Mouse (Mus musculus) erythroid progenitor cell, adult 5-6 weeks (primary cell): ENCODE measurements around the gene Spa17. TPM values are rescaled to one million over a fixed set of nuclear protein-coding genes. Genes with fewer than 3 reads are reported as not detected.
A peak's percentile ranks its signal among the peaks of the same experiment; 100 is the strongest.

ENCODE experiments used
- ATAC-seq: replicated peaks from 2 replicates; pipeline ENCODE4 v1.8.0; 2016; ENCODE audit warnings: moderate number of reproducible peaks, mild to moderate bottlenecking, moderate TSS enrichment, inconsistent platforms; ENCODE audit not compliant: poor library complexity, low FRiP score, severe bottlenecking
- total RNA-seq, 2 experiments: library from RNA; stranded (forward) in 1 of 2; stranded (reverse) in 1 of 2; fragments of 150-400 nt in 1 of 2; fragments of 186-747, 209-891 nt in 1 of 2; gene quantifications; 2 replicates each; pipeline versions ENCODE4 v1.2.3 to v1.2.4; 2015 to 2017; ENCODE audit warnings: low replicate concordance in 2 of 2

The Spa17 gene
- total RNA-seq (2015; ENCODE audit: low replicate concordance) (not detected in 2 replicates), total RNA-seq (2017; ENCODE audit: low replicate concordance) (11.6 TPM in 1 of 2 replicates, not detected in the other)

DNA sequence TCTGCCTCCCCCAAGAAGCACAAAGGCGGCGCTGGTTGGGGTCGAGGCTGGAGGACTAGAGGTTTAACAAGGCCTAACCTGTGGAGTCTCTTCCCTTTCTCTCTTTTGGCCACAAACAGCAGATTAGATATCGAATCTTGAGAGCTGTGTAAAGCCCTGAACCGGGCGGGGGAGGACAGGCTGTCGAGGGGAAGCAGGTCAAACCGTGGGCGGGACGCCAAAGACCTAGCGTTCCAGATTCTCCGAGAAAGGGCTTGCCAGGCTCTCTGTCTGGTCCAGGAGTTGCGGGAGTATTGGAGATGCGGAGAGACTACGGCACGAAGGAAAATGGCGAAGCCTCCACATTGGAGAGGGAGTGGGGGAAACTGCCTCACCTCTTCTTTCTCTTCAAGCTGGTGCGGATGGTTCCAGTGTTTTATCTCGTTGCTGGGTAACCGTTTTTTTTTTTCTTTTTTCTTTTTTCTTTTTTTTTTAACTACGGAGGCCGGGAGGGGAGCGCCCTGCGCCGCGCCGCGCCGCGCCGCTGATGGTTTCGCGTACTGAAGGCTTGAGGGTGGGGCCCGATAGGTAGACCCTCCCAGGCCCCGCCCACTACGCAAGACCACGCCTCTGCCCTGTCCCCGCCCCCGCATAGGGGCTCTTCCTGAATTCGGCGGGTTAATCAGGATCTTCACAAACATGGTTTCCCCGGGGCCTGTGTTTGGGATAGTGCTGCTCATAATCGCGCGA is at the start of gene Spa17:
TSS of gene Spa17 (minus strand) at position 541 of the 729 bp plus-strand sequence.
- peak; percentile 95 for ATAC-seq

DNA sequence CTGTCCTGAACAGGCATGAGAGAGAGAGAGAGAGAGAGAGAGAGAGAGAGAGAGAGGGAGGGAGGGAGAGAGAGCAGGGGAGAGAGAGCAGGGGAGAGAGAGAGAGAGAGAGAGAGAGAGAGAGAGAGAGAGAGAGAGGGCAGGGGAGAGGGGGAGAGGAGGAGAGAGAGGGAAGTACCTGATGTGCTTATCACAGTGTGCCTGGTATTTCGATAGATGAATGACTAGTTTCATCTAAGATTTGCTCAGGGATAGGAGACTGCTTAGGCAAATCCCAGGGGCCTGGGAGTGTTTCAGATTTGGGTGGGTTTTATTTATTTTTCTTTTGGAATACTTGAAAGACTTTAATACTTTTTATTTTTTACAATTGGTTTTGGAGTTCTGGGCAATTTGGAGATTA is 49.7 kb upstream of the Spa17 start:
- ATAC-seq = no peak

DNA sequence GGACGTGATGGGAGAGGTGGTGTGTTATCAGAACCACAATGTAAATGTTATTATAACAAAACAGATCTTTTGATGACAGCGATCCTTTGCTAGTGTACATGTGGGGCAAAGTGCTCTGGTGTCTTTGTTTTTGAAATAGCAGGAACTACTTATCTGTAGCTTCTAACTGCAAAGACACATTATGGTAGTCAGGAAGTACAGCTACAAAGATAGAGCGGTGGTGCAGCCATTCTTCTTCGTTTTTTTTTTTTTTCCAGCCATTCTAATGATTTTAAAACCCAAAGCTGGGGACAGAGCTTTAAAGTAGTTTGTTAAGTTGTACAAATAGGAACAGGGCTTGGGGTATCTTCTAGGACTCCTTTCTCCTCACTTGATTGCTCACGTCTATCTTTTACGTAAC is 45.9 kb upstream of the Spa17 start:
- no peak for ATAC-seq

DNA sequence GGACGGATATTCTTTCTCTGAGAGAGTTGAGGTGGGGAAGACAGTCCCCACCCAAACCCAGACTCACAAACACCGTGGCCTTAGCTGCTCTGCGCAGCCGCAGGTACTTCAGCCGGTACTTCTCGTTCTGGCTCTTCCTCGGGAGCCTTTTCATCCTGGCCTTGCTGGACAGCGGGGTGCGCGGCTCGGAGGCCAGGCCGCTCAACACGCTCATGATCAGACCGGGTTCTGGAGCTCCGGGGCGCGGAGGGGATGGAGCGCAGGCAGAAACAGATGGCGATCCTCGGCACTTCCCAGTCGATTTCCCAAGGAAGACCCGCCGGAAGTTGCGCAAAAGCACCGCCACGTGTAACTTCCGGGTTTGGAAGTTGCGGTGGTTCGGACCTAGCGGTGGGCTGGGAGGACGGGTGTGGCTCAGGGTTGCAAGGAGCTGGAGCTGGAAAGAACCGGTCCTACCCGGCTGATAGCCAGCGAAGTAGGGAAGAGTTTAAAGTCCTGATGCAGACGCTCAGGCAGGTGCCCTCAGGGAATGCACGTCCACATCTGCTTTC is 43.5 kb upstream of the Spa17 start, which contains the start of gene Tbrg1:
TSS of gene Tbrg1 (minus strand) at position 382 of the 551 bp plus-strand sequence.
- ATAC-seq = peak; percentile 90

DNA sequence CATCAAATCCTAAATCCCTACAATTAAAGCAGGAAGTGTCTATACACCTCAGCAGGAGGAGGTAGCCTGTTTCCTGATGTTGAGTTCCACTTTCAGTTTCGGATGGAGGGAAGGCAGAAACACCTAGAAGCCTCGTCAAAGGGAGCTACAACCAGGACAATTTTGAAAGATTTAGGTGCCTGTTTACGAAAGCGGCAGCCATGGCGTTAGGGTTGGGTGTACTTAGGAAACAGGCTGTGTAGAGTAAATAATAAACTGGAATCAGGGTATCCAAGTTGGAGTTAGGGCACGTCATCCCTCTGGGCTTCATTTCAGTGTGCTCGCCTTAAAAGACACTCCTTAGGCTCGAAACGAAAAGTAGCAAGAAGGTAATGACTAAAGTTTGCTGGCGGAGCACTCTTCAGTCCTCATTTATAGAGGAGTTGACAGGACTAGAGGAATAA is 42.9 kb upstream of the Spa17 start:
- peak; percentile 35 for ATAC-seq

DNA sequence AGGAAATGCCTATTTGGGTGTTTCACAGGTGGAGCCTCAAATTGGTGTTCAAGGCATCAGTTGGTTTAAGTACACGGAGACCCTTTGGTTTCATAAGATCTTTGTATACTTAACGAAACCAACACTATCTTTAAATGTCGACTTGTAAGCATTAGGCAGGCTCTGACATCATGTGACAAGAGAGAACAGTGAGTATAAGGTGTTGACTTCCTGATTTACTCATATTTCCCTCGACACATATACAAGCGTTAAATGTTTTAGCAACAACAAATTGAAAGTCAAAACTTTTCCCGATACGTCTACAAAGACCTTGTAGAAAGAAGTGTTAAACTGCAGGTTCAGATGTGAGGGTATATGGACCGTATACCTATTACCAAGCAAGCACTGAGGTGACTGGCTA is 42.4 kb upstream of the Spa17 start:
- no peak for ATAC-seq

DNA sequence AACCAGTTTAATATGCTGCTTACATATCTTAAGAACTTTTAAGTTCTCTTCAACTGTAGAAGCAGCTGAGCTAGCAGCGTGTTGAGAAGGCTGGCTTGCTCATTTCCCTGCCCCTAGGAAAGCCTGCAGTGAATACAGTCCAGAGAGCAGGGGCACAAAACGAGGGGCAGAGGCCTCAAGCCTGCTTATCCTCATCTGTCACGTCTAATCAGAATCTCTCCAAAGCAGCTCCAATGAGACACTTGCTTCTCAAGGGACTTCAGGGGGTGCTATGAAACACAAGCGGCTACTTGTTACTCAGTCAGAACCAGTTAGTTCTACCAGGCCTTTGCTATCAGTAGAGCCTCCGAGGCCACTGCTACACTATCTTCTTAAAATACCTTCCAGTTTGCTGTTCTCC is 40.3 kb upstream of the Spa17 start:
- no peak for ATAC-seq

DNA sequence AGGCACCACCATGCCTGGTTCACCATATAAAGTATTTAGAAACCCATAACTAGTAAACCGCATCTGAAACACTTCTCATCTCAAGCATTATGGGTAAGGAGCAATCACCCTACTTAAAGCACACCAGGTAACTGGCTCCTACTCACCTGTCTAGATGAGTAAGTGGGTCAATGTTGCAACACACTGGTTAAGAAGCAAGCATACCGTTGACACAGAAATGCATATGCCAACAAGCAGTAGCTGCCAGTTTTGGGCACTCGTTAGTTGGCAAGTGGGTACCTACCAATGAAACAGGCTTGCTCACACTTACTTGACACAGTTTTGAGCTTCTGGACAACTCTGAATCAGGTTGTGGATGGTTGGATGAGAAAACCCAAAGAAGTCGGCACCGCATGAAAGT is 37.1 kb upstream of the Spa17 start:
- ATAC-seq = no peak

DNA sequence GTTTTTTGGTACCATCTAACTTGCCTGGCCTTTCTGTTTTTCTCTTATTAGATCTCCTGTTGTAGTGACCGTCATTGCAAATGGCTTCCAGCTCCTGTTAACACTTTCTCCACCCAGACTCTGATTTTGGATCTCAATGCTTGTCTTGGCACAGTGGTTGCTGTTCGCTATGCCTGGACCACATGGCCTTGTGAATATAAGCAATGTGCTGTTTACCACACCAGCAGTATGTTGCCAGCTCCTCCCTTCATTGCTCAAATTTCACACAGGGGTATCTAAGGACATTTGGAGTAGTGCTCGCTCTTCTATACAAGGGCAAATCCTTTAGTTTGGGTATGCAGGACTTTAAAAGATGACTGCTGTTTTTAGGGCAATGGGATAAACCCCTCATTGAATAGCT is 32.7 kb upstream of the Spa17 start:
- ATAC-seq = no peak

DNA sequence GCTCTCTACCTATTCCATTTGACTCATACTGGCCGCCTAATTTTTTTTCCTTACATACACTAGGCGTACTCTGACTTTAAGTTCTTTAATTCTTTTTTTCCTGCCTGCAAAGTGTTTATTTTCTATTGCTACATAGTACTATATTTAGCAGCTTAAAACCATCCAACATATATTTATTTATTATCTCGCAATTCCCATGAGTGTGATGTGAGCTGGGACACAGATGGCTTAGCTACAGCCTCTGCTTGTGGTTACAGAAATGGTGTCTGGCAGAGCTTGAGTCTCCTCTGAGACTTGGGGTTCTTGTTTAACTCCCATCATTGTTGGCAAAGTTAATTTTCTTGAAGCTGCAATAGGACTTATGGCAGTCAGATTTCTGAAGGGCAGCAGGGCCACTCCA is 25.2 kb upstream of the Spa17 start:
- no peak for ATAC-seq

DNA sequence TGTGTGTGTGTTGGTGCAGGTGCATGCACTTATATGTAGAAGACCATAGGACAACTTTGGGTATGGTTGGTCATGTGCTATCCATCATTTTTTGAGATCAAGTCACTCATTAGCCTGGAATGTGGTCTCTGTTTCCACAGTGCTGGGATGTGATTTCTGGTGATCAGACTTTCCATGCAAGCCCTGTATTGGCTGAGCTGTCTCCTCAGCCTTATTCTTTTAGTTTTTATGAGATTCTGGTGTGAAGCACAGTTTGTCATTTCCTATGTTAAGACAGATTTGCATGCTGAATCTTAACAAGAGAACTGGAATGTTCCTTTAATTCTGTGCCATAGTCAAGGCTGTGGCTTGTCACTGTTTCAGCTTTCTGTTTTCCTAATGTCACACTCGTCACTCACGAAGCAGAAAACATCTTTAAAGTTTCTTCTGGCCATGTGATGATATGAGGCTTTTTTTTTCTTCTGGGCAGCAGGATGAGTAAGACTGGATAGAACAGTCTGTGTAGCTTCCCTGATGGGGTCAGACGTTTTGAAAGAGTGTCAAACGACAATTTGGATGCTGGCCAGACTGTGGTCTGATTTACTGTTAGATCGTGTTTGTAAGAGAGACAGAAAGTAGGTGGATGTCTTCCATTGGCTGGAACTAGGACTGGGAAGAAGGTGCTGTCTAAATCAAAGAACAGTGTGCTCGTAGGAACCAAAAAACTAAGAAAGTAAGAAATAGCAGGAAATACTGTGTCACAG is 23.4 kb upstream of the Spa17 start:
- no peak for ATAC-seq

DNA sequence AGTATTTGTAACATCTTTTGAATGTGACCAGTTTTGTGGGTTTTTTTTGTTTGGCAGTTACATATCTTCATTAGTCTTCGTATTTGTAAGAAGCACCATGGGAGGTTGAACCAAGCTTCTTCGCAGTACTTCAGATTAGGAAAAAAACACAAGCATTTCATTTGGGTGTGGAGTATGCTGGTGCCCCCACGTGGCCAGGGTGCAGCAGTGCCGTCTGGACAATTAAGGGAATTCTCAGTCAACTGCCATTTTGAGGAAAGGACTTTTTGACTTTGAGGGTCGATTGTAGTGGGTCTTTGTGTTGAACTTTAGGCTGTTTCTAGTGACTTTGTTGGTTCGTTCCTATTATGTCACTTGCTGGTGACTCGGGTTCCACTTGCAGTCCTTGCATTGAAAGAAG is 22.8 kb upstream of the Spa17 start:
- ATAC-seq = peak; percentile 72

DNA sequence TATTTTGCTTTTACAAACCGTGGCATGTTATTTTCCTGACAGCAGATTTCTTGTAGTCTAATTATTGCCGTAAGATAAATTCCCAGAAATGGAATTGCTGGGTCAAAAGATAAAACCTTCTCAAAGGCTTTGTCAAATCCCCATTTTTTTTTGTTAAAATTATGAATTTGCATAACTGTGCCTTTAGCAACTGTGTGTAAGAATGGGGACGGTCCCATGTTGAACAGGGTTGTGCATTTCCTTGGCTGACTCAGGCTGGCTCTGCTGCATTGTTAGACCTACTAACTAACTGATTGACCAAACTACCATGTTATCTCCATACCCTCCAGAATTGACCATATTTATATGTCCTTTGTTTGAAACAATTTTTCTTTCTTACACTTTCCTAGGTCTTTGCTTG is 20.7 kb upstream of the Spa17 start:
- ATAC-seq = no peak

DNA sequence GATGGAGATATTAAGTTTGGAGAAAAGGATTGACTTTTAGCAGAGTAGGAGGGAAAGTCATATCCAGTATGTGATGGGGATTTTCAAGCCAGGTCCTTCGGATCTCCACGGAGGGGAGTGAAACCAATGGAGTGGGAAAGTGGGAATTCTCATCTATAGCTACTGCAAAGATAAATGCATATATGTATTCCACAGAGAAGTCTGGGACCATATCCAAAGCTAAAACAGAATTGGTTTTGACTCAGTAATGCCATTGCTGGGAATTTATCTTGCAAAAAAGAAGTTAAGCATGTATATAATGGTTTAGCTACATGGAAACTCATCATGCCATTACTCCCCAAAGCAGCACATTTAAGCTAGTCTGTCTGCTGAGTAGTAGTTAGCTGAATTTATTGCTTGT is 18.8 kb upstream of the Spa17 start:
- no peak for ATAC-seq

DNA sequence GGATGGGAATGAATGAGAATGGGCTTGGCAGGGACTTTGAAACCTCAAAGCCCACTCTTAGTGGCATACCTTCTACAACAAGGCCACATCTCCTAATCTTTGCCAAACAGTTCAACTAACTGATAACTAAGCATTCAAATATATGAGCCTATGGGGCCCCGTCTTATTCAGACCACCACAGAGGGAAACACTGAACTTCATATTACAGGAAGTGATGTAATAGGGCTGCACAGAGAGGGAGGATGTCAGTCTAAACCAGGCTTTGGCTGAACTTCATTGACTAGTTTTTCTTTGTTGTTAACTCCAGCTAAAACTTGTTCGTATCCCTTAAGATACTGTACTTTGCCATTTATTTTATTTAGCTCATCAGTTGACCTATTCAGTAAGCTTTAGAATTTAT is 16.4 kb upstream of the Spa17 start:
- no peak for ATAC-seq

DNA sequence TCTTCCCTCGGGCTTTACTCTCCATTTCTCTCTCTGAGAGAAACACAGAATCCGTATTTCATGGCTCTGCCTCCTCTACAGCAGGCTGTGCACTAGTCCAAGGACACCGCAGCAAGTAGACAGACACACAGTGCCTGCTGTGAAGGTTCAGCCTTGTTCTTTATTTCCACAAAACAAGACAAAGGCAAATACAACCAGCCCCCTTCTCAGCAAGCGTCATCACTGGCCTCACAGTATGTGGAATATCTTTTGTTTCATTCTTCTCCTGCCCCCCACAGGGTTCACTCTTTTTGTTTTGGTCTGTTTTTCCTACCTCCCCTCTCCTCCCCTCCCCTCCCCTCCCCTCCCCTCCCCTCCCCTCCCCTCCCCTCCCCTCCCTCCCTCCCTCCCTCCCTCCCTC is 15.1 kb upstream of the Spa17 start:
- no peak for ATAC-seq

DNA sequence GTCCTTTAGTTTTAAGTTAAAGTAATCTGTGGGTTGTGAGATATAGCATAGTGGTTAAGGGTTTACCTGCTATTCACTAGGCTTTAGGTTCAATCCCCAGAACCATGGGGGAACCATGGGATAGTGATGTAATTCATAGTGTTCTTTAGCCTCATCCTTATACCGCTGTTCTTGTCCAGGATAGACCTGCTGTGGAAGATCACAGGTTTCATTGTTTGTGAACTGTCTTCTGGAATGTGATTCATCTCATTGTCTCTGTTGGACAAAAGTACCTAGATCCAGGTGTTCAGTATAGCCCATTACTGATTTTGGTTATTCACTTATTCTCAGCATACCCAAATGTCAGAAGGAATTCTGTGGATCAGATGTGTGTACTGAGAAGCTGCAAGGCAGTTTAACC is 13.7 kb upstream of the Spa17 start:
- no peak for ATAC-seq

DNA sequence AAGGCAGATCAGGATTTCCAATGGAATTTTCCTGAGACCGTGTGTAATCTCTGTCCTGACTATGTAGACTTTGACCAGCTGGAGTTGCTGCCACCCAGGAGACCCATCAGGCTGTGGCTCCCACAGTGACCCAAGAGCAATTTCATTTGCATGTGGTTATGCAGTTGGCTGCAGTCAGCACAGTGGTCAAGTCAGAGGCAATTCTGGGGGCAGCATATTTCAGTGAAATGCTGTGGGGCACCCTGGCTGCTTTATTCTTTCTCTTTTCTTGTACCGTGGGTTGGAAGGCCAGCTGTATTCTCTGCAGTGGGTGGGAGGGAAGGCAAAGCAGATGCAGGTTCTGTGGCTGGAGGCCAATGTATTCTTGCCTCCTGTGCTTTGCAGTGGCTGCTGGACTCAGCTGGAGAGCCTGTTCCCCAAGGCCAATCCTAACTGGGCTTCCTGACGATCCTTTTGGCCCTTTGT is 12.6 kb upstream of the Spa17 start:
- ATAC-seq = no peak

DNA sequence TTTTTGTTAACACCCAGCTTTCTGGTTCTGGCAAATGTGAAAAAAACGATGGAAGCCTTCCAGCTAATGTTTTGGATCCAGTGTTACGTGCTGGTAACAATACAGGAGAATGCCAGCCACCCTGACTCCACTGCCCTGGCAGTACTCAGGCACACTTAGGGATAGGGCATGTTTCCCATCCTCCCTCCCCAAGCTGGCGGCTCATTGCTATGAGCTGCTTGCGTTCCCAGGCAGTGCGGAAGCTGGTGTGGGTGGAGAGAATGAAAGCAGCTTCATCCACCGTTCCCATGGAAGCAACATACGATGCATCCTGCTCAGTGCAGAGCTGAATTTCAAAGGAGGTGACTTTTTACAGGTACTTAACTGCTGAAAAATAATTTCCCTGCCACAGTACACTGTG is 12.1 kb upstream of the Spa17 start:
- no peak for ATAC-seq

DNA sequence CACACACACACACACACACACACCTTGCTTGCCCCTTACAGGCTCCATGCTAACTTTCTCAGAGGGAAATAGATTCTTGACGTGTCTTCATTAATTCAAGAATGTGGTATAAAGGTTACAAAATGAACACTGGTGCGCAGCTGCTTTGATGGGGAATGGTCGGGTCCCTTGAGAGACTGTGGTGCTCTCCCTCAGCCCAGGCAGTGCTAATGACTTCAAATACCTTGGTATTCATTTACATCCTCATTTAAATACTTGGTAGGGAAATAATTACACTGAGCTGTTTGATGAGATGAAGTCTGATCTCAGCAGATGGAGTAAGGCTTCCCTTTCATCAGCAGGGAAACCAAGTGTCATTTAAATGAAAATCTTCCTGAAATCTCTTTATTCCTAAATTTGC is 11.6 kb upstream of the Spa17 start:
- no peak for ATAC-seq

DNA sequence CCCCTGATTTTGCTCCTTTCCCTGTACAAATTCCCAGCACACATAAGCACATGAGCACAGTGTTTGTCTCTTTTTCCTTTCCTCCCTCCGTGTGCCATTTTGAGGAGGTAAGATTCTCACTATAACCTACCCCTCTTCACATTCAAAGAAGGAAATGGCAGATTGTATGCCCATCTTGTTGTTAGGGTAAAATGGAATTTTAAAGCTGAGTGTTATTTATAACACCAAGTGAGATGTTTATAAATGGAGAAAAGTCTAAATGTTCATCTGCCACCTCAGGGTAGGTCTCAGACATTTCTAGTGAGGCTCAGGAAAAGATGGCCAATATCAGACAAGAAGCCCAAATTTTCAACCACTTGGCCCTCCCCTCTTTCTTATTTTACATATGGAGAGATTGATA is 11.0 kb upstream of the Spa17 start:
- no peak for ATAC-seq
